Comparison of ENCODE assay signal across 12 mouse cellular contexts in the genomic region with DNA sequence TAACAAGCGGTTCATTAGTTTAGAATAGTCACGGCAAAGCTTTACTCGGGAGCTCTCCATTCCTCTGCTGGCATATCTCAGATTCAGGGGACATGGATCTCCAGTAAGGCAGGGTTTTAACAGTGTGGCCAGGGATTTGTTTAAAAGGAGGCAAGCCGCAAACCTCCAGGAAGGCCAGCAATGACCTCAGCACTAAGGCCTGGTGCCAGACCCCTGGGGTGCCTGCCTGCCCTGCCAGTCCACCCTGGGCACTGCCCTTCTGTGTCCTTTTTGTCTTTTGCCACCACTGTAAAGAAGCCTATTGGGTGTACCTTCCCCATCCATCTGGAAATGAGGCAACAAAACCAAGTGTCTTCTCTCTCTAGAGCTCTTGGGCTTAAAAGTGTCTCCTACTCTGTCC. TPM values are rescaled to one million over a fixed set of nuclear protein-coding genes. Genes with fewer than 3 reads are reported as not detected.
DNase-seq lines count a peak whose midpoint lies in the region; ATAC-seq lines count a peak whose summit lies in the region.
"Had no signal": no experiment of that assay in that cellular context is flagged by ENCODE, and none has a peak within 500 bp of the region (broad histone marks: within the 10 kb centered on the region; RNA-seq: fewer than 3 reads in every experiment).

No protein-coding gene starts in this region.

- H3K4me2 ChIP-seq in kidney, embryonic 14.5 days (replicated peaks; ENCODE audit: low read depth, low read length): no peak overlapping the region
- H3K4me2 ChIP-seq: heart, embryonic 13.5 days had no signal

- H3K27ac ChIP-seq in brown adipose tissue, adult 24 weeks (replicated peaks; ENCODE audit: low read depth, low read length): 0 out of 2 replicates have a peak overlapping the region, but pooled peaks have one; percentile 14
- H3K27ac ChIP-seq in kidney, embryonic 14.5 days (ENCODE audit: low read depth, low read length): no peak overlapping the region
- H3K27ac ChIP-seq: heart, embryonic 13.5 days had no signal

- intact Hi-C loops in gastrocnemius, postnatal 14 days (cut with DNase I; ENCODE audit: low total_unique reads): no loop called here

- DNase-seq in gastrocnemius, postnatal 14 days: peak; percentile 41
- DNase-seq in gastrocnemius, adult 8-10 months (ENCODE audit: low spot score in 2 of 2): no peak
- peak; percentile 87 for DNase-seq in Muller cell, postnatal 12 days (ENCODE audit: inconsistent ontology term)
- DNase-seq in cerebellum, postnatal 14 days: peak; percentile 98
- no peak for DNase-seq in thymus, postnatal 10 days (ENCODE audit: low spot score in 2 of 2)
- DNase-seq: kidney, adult 18-20 months had no signal

- no peak overlapping the region for H3K4me3 ChIP-seq in brown adipose tissue, adult 24 weeks (ENCODE audit: insufficient read depth, low read depth, low read length)
- no peak overlapping the region for H3K4me3 ChIP-seq in kidney, embryonic 14.5 days (ENCODE audit: low read length)
- H3K4me3 ChIP-seq: erythroblast, embryonic 14.5 days; heart, embryonic 13.5 days had no signal

- no peak for ATAC-seq in kidney, embryonic 14.5 days (ENCODE audit: low FRiP score, low TSS enrichment)
- no peak for ATAC-seq in monocyte, adult 5-6 weeks (replicated peaks; ENCODE audit: insufficient number of reproducible peaks, low FRiP score, low TSS enrichment, poor library complexity, severe bottlenecking)
- ATAC-seq: CD4-positive, CD25-positive, alpha-beta regulatory T cell, adult 4 months had no signal

- H3K4me1 ChIP-seq in brown adipose tissue, adult 24 weeks (ENCODE audit: control insufficient read depth, insufficient read depth, insufficient read length, low read length): no peaks in the 10 kb centered on the region
- H3K4me1 ChIP-seq in kidney, embryonic 14.5 days (ENCODE audit: control insufficient read depth, insufficient read depth, low read length): no peaks in the 10 kb centered on the region

- H3K9me3 ChIP-seq in kidney, embryonic 14.5 days (ENCODE audit: control insufficient read depth, low read length): no peaks in the 10 kb centered on the region

- peaks cover 11% of the 10 kb centered on the region; the same call in 1 of the 2 replicates for H3K36me3 ChIP-seq in kidney, embryonic 14.5 days (ENCODE audit: control insufficient read depth, insufficient read depth, low read length)

- 89% methylated on average over 4 of the region's 4 CpGs for whole genome bisulfite sequencing in kidney, embryonic 14.5 days

- H3K27me3 ChIP-seq in kidney, embryonic 14.5 days (ENCODE audit: control insufficient read depth, insufficient read depth, low read length): no peaks in the 10 kb centered on the region
- H3K27me3 ChIP-seq: heart, embryonic 13.5 days had no signal

- H3K9ac ChIP-seq in kidney, embryonic 14.5 days (ENCODE audit: low read depth, low read length): no peak overlapping the region
- H3K9ac ChIP-seq: heart, embryonic 13.5 days had no signal

RNA-seq across cellular contexts. Expression of a gene that starts 31.7 kb away (rescaled TPM):
- total RNA-seq in gastrocnemius, postnatal 14 days (2021): 10 to 100 TPM; 55.8 to 56.5 TPM
- 10 to 100 TPM; 66.8 to 69.7 (median 67.7) TPM for total RNA-seq in gastrocnemius, adult 8-10 months (2022)
- 86.6 and 143 TPM in 2 replicates for polyA plus RNA-seq in brown adipose tissue, adult 24 weeks (2012; ENCODE audit: insufficient read depth, insufficient read length, missing spikeins)
- 215 and 247 TPM in 2 replicates for polyA plus RNA-seq in kidney, embryonic 14.5 days (2014; fragmentation: Nextera tagmentation; extraction: Ambion mirVana)
- 87.8 to 119 TPM (median 116 TPM) in 3 replicates for total RNA-seq in monocyte, adult 5-6 weeks (2017)

Comparison
In these comparisons a context has a peak if more than half of its experiments do, and no peak if none do; other contexts are left out.
1. DNase-seq: peak in gastrocnemius, postnatal 14 days (single experiment), Muller cell, postnatal 12 days (single experiment) and cerebellum, postnatal 14 days (2 of 2); none in gastrocnemius, adult 8-10 months (0 of 2) and thymus, postnatal 10 days (0 of 2).